Mouse (Mus musculus): ENCODE data around the gene Rps10. TPM values are rescaled to one million over a fixed set of nuclear protein-coding genes. Genes with fewer than 3 reads are reported as not detected.

The Rps10 gene
- 2,622 and 2,876 TPM in 2 replicates for polyA plus RNA-seq (2011; ENCODE audit: insufficient read depth, insufficient read length, low read depth, missing spikeins)

- TF ChIP-seq CTCF (IDR thresholded peaks at IDR 0.05; ENCODE audit: low read depth, low read length) (no peak), POLR2A (IDR thresholded peaks at IDR 0.05; ENCODE audit: insufficient read depth, low read length) (no peak), EP300 (IDR thresholded peaks at IDR 0.05; ENCODE audit: insufficient read depth, low read depth, low read length) (no peak)
- Histone ChIP-seq H3K4me3 (ENCODE audit: low read depth, low read length) (peak within 1 kb of the TSS; percentile 59), H3K4me1 (ENCODE audit: control insufficient read depth, insufficient read depth, low read length) (peaks cover 5% of the 10 kb centered on the region), H3K27ac (ENCODE audit: insufficient read depth, low read length) (peak within 1 kb of the TSS; percentile 63), H3K27me3 (ENCODE audit: control insufficient read depth, insufficient read depth, low read length, poor library complexity, severe bottlenecking) (no peaks in the 10 kb centered on the region), H3K9me3 (replicated peaks; ENCODE audit: control insufficient read depth, insufficient read depth, low read length, poor library complexity, severe bottlenecking) (no peaks in the 10 kb centered on the region), H3K9ac (ENCODE audit: low read depth, poor library complexity, severe bottlenecking) (peak within 1 kb of the TSS; percentile 34), H3K36me3 (ENCODE audit: control insufficient read depth, insufficient read depth, low read length, poor library complexity, severe bottlenecking) (peaks cover 35% of the 10 kb centered on the region)
Measured at GRCm38 (mm10) chr17:27636132-27637020, at the start of gene Rps10. Gene Rps10 (minus strand): TSS chr17:27636669.

DNA sequence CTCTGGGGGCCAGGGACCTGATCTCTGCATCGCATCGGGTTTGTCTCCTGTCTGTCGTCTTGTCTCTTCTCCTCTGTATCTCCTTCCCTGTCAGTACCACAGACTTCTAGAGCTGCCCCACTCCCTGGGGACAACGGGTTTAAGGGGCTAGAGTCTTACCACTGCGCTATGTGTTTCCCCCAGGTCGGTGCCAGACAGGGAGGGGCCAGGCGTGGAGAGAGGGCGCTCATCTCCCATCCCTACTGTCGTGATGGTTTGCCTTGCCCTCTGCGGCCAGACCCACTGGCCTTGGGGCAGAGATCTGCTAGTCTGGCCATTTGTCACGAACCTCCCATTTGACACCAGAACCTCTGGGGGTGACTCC lies 49.1 kb upstream of the Rps10 start:
- H3K9me3 ChIP-seq (replicated peaks; ENCODE audit: control insufficient read depth, insufficient read depth, low read length, poor library complexity, severe bottlenecking) = no peaks in the 10 kb centered on the region
- H3K27me3 ChIP-seq (ENCODE audit: control insufficient read depth, insufficient read depth, low read length, poor library complexity, severe bottlenecking) = no peaks in the 10 kb centered on the region
- H3K9ac ChIP-seq (ENCODE audit: low read depth, poor library complexity, severe bottlenecking) = peak overlapping the region; percentile 17; the same call in 1 of the 2 replicates
- H3K36me3 ChIP-seq (ENCODE audit: control insufficient read depth, insufficient read depth, low read length, poor library complexity, severe bottlenecking) = no peaks in the 10 kb centered on the region
- no peaks in the 10 kb centered on the region for H3K4me1 ChIP-seq (ENCODE audit: control insufficient read depth, insufficient read depth, low read length)
- no peak overlapping the region for H3K27ac ChIP-seq (ENCODE audit: insufficient read depth, low read length)
- TF ChIP-seq CTCF (IDR thresholded peaks at IDR 0.05; ENCODE audit: low read depth, low read length) = no peak
- no peak for TF ChIP-seq EP300 (IDR thresholded peaks at IDR 0.05; ENCODE audit: insufficient read depth, low read depth, low read length)
- no peak for TF ChIP-seq POLR2A (IDR thresholded peaks at IDR 0.05; ENCODE audit: insufficient read depth, low read length)
- peak overlapping the region; percentile 55 for H3K4me3 ChIP-seq (ENCODE audit: low read depth, low read length)

DNA sequence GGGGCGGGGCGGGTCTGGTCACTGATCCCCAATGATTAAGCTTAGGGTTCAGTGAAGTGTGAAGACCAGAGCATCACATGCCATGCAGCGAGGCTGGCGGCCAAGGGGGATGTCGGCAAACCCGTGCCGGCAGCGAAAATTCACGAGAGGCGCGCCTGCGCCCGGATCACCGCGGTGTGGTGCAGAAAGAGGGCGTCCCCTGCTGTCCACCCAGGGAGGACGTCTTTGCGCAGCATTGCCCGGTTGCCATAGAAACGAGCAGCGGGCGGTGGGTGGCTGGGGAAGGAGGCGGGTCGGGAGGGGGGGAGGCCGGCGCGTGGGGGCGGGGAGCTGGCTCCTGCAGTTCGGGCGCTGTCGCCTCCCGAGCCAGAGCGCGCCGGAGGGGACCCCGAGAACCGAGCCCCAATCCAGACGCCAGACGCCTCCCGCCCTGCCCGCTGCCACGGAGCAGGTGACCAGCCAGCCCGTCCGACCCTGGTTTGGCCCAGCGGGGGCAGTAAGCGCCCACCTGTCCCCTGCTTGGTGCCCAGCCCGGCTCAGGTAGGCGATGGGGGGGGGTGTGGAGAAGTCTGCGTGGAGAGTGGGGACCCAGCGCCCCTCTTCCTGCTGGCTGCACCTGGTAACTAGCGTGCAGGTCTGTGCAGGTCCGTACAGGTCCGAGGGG lies 48.5 kb upstream of the Rps10 start:
- Histone ChIP-seq H3K27me3 (ENCODE audit: control insufficient read depth, insufficient read depth, low read length, poor library complexity, severe bottlenecking) (no peaks in the 10 kb centered on the region), H3K36me3 (ENCODE audit: control insufficient read depth, insufficient read depth, low read length, poor library complexity, severe bottlenecking) (no peaks in the 10 kb centered on the region), H3K9me3 (replicated peaks; ENCODE audit: control insufficient read depth, insufficient read depth, low read length, poor library complexity, severe bottlenecking) (no peaks in the 10 kb centered on the region), H3K9ac (ENCODE audit: low read depth, poor library complexity, severe bottlenecking) (peak overlapping the region; percentile 17; the same call in 1 of the 2 replicates), H3K27ac (ENCODE audit: insufficient read depth, low read length) (no peak overlapping the region), H3K4me1 (ENCODE audit: control insufficient read depth, insufficient read depth, low read length) (no peaks in the 10 kb centered on the region), H3K4me3 (ENCODE audit: low read depth, low read length) (peak overlapping the region; percentile 55)
- peak; percentile 70 for TF ChIP-seq CTCF (IDR thresholded peaks at IDR 0.05; ENCODE audit: low read depth, low read length)
- no peak for TF ChIP-seq EP300 (IDR thresholded peaks at IDR 0.05; ENCODE audit: insufficient read depth, low read depth, low read length)

DNA sequence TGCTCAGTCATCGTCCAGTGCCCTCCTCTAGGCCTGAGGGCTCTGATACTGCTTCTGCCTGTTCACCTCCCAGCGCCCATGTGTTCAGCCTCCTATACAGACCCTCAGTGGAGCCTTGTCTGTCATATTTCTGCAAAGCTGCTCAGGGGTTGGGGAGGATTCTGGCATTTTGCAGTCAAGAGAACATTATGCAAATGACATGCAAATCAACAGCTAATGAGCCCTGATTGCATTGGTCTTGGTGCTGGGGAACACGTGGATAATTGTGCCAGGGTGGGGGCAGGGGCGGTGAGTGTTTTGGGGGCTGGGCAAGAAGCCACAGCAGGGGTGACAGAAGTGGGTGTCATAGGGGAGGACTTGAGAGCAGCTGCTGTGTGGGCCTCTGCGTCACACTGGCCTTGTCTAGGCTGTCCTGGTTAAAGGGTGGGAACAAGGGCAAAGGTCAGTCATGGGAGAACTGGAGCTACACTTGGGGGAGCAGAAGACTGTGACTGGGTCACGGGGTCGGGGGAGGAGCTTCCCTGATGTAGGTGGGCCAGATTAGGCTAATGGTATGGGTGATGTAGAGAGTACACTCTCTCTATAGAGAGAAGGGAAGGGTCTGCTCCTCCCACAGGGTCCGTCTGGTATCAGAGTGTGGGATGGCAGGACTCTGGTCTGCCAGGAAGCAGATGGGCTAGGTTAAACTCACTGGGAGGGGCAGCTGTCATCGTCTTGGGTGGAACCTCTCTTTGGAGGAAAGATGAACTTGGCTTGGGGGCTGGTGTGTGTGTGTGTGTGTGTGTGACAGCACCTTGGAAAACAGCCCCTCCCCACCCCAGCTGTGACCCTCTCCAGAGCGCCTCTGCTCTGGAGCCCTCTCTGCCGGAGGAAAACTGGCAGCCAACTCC lies 42.7 kb upstream of the Rps10 start:
- Histone ChIP-seq H3K9ac (ENCODE audit: low read depth, poor library complexity, severe bottlenecking) (no peak overlapping the region), H3K36me3 (ENCODE audit: control insufficient read depth, insufficient read depth, low read length, poor library complexity, severe bottlenecking) (no peaks in the 10 kb centered on the region), H3K9me3 (replicated peaks; ENCODE audit: control insufficient read depth, insufficient read depth, low read length, poor library complexity, severe bottlenecking) (no peaks in the 10 kb centered on the region), H3K4me3 (ENCODE audit: low read depth, low read length) (no peak overlapping the region), H3K27me3 (ENCODE audit: control insufficient read depth, insufficient read depth, low read length, poor library complexity, severe bottlenecking) (no peaks in the 10 kb centered on the region), H3K4me1 (ENCODE audit: control insufficient read depth, insufficient read depth, low read length) (peaks cover 3% of the 10 kb centered on the region), H3K27ac (ENCODE audit: insufficient read depth, low read length) (no peak overlapping the region)
- TF ChIP-seq POLR2A (IDR thresholded peaks at IDR 0.05; ENCODE audit: insufficient read depth, low read length) = no peak
- no peak for TF ChIP-seq EP300 (IDR thresholded peaks at IDR 0.05; ENCODE audit: insufficient read depth, low read depth, low read length)
- no peak for TF ChIP-seq CTCF (IDR thresholded peaks at IDR 0.05; ENCODE audit: low read depth, low read length)

GRCm38 (mm10) chr17:27677756-27678155 lies 41.3 kb upstream of the Rps10 start:
- no peak overlapping the region for H3K4me3 ChIP-seq (ENCODE audit: low read depth, low read length)
- no peak overlapping the region for H3K9ac ChIP-seq (ENCODE audit: low read depth, poor library complexity, severe bottlenecking)
- H3K36me3 ChIP-seq (ENCODE audit: control insufficient read depth, insufficient read depth, low read length, poor library complexity, severe bottlenecking) = no peaks in the 10 kb centered on the region
- TF ChIP-seq CTCF (IDR thresholded peaks at IDR 0.05; ENCODE audit: low read depth, low read length) (no peak), POLR2A (IDR thresholded peaks at IDR 0.05; ENCODE audit: insufficient read depth, low read length) (no peak), EP300 (IDR thresholded peaks at IDR 0.05; ENCODE audit: insufficient read depth, low read depth, low read length) (no peak)
- H3K27me3 ChIP-seq (ENCODE audit: control insufficient read depth, insufficient read depth, low read length, poor library complexity, severe bottlenecking) = no peaks in the 10 kb centered on the region
- no peaks in the 10 kb centered on the region for H3K9me3 ChIP-seq (replicated peaks; ENCODE audit: control insufficient read depth, insufficient read depth, low read length, poor library complexity, severe bottlenecking)
- peaks cover 3% of the 10 kb centered on the region for H3K4me1 ChIP-seq (ENCODE audit: control insufficient read depth, insufficient read depth, low read length)
- H3K27ac ChIP-seq (ENCODE audit: insufficient read depth, low read length) = no peak overlapping the region
